Mouse (Mus musculus) forebrain, embryonic 14.5 days (tissue): Measurements from ENCODE around the gene Prss23. TPM values are rescaled to one million over a fixed set of nuclear protein-coding genes. Genes with fewer than 3 reads are reported as not detected.

Source experiments
- ATAC-seq: fragments of 200-750 bp; cut with Nextera tagmentation; 2 replicates; pipeline ENCODE4 v1.8.0; 2017; ENCODE audit warnings: mild to moderate bottlenecking, moderate library complexity
- DNase-seq: peaks from one replicate; pipeline ENCODE4 v3.0.0-alpha.2; 2015; ENCODE audit warnings: low spot score
- H3K27ac ChIP-seq: fragments of 300-500 bp; sonication (generic); 2 replicates; pipeline ENCODE4 v1.5.1; 2014; ENCODE audit warnings: low read depth, mild to moderate bottlenecking, control low read depth, low read length, moderate library complexity
- H3K27me3 ChIP-seq: fragments of 300-500 bp; sonication (generic); replicated peaks from 2 replicates; pipeline ENCODE4 v1.6.1; 2014; ENCODE audit warnings: low read length, control low read depth, mixed read lengths; ENCODE audit not compliant: control insufficient read depth, insufficient read depth
- H3K36me3 ChIP-seq: fragments of 300-500 bp; sonication (generic); 2 replicates; pipeline ENCODE4 v1.6.1; 2014; ENCODE audit warnings: low read length, control low read depth; ENCODE audit not compliant: control insufficient read depth, insufficient read depth
- H3K4me1 ChIP-seq: fragments of 300-500 bp; sonication (generic); 2 replicates; pipeline ENCODE4 v1.6.1; 2014; ENCODE audit warnings: antibody characterized with exemption, low read length, control low read depth; ENCODE audit not compliant: control insufficient read depth, insufficient read depth
- H3K4me2 ChIP-seq: fragments of 300-500 bp; sonication (generic); 2 replicates; pipeline ENCODE4 v1.6.1; 2014; ENCODE audit warnings: mild to moderate bottlenecking, control low read depth, low read length
- H3K4me3 ChIP-seq: fragments of 300-500 bp; sonication (generic); 2 replicates; pipeline ENCODE4 v1.5.1; 2014; ENCODE audit warnings: low read depth, low read length, control low read depth
- H3K9ac ChIP-seq: fragments of 300-500 bp; sonication (generic); 2 replicates; pipeline ENCODE4 v1.6.1; 2014; ENCODE audit warnings: mild to moderate bottlenecking, low read length, control low read depth, moderate library complexity
- H3K9me3 ChIP-seq: fragments of 300-500 bp; sonication (generic); replicated peaks from 2 replicates; pipeline ENCODE4 v1.6.1; 2016; ENCODE audit warnings: low read length, control low read depth, mixed read lengths; ENCODE audit not compliant: control insufficient read depth
- WGBS: fragments of 180-500 bp; shearing (Covaris S2); extraction: QIAGEN DNeasy Blood & Tissue Kit; methylation state at CpG from one replicate; pipeline ENCODE4 v1.1.7; 2014; 5-methylcytosine and 5-hydroxymethylcytosine counted together
- polyA plus RNA-seq: library from polyadenylated mRNA; unstranded; fragments of >200 nt; fragmentation: Nextera tagmentation; extraction: Ambion mirVana; gene quantifications from 2 replicates; pipeline ENCODE4 v1.2.1, GENCODE M21; 2014

The Prss23 gene
- polyA plus RNA-seq, 1 experiment from 2014 or later, result 13.0 TPM

DNA sequence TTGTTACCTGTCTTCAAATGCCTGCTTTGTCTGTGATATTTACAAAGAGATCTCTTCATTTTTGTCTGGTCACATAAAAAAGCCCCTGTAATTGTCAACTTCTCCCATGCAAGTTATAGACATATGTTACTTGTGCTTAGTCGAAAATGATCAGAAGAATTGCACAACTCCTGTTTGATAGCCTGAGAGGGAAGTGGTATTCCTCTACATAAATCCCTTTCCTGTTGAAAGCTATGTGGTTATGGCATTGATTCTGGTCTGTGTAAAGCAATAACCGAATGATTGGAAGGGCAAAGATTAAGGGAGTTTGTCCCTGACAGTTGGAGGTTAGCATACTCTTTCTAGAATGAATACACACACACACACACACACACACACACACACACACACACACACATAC is 67.3 kb downstream of the Prss23 start:
- no peaks in the 10 kb centered on the region for H3K27me3 ChIP-seq
- no peak overlapping the region for H3K4me3 ChIP-seq
- 82% methylated on average over 2 of the region's 2 CpGs for WGBS
- H3K36me3 ChIP-seq, result no peaks in the 10 kb centered on the region
- peaks cover 4% of the 10 kb centered on the region; the same call in 1 of the 2 replicates for H3K4me1 ChIP-seq
- no peak overlapping the region for H3K9ac ChIP-seq
- ATAC-seq (no peak), DNase-seq (no peak)
- H3K9me3 ChIP-seq, result no peaks in the 10 kb centered on the region
- no peak overlapping the region for H3K27ac ChIP-seq
- H3K4me2 ChIP-seq, result no peak overlapping the region

Other genes with a start within 250 kb of the Prss23 start
- 16.2 and 22.2 TPM in 2 replicates for gene Tmem135, start 123.0 kb downstream of the Prss23 start, polyA plus RNA-seq
- 1.6 and 2.1 TPM in 2 replicates for gene Fzd4, start 122.8 kb downstream of the Prss23 start, polyA plus RNA-seq
- 3.2 and 5.0 TPM in 2 replicates for gene Me3, start 105.2 kb upstream of the Prss23 start, polyA plus RNA-seq